Mouse (Mus musculus) right cerebral cortex, postnatal 10 days (tissue): ENCODE data around the gene Coro7.
A peak's percentile ranks its signal among the peaks of the same experiment; 100 is the strongest.
"Not testable (repeated sequence)": the region's sequence is repeated elsewhere in the genome, so short reads cannot be mapped to it uniquely, and the experiment has no call there.

Experiments
- DNase-seq, 2 experiments: peaks; one replicate each; pipeline ENCODE4 v3.0.0; 2021; ENCODE audit warnings: low spot score in 2 of 2

Gene Coro7

DNA sequence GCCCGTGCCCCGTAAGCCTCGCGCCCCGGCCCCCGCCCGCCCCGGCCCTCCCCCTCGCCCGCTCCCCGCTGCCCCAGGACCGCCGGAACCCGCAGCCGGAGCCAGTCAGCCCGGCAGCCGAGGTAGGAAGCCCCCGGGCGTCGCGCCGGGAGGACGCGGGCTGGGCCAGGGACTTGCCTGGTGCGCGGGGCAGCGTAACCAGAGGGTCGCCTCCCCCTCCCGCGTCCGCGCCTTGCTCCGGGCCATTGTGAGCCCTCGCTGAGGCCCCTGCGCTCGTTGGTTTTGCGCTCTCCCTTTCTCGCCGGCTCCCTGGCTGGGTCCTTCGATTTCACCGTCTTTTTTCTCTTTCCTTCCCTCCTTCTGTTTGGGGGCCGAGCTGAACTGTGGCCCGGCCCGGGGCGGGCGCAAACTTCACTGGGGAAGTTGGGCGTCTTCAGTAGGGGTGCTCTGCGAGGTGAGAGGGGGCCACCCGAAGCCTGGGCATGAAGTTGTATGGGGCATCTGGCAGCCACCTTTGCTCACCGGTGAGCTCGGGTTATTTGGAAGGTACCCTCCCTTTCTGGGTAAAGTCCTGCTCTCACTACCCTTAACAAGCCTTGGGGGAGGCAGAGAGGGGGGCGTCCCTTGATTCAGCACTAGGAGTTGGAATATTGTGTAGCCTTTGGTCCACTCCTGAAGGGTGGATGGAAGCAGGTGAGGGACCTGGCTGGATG is 84.6 kb downstream of the Coro7 start:
- peak; percentile 54 to 56 for DNase-seq

DNA sequence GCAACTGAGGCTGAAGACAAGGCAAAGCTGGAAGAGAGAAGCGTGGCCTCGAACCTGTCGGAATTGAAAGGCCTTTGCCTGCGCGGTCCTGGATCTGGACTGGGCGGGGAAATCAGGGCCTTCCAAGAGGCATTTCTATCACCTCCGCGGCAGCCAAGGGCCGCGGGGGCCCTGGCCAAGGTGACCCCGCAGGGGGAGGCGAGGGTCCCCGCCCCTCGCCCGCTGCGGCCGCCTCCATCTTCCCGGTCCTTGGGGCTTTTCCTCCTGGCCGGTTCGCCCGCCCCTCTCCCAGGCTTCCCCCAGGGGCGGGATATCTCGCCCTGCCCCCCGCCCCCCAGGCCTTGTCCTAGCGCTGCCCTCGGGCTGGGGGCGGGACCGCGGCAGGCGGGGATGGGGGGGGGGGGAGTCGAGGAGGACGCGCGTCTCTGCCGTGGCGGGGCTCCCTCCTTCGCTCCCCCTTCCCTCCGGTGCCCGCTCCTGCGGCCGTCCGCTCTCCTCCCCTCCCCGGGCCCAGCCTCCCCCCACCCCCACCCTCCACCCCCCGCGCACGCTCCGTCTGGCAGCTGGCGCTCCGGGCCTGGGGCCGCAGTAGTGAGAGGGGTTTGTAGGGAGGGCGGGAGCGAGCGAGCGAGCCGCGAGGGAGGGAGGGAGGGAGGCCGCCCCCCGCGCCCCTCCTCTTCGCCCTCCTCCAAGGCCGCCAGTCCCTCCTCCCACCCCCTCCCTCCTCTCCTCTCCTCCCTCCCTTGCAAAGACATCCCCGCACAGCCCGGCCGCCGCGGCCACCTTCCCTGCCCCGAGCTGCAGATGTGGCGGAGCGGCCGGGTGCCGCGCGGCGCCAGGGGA is 85.4 kb downstream of the Coro7 start, which contains the start of gene Glis2:
Gene Glis2 (plus strand): TSS at position 743 of the 843 bp plus-strand sequence.
- DNase-seq: peak; percentile 70 to 74

DNA sequence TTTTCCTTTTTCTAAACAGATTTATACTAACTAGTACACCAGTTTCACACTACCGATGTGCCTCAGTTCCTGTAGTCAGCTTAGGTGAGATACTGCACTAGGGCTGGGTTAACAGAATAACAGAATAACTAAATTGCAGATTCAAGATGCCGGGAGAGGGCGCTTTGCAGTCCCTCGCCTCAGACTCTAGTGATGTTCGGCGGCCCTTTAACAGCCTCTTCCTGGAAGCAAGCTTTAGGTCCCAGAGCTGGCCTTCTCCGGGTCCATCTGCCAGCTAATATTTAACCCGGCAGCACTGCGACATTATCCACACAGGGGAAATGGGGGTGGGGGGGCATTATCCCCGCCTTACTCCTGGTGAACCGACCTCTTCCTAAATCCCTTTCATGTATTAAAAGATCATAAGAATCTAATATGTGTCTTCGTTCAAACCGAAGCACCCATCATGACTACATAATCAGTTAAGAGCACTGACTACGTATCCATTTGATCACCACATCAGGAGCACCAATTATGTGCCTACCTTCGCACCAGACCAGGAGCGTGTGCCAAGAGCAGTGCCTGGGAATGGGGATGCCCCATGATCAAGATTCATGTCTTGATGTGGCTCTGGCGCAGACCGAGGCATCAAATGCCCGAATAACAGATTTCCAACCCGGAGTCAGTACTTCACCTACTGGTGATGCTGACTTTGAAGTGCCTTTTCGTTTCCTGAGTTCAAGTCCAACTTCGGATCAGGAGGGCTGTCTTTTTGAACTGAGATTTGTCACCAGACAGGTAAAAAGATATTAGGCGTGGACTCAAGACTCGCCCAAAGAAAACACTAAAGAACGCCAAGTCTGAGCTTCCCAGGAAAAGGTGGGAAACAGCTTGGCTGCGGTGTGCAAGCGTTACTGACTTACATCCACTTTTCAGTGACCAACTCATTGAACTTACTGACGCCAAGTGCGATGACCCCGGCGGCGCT is 86.4 kb downstream of the Coro7 start:
- peak; percentile 73 to 75 for DNase-seq

DNA sequence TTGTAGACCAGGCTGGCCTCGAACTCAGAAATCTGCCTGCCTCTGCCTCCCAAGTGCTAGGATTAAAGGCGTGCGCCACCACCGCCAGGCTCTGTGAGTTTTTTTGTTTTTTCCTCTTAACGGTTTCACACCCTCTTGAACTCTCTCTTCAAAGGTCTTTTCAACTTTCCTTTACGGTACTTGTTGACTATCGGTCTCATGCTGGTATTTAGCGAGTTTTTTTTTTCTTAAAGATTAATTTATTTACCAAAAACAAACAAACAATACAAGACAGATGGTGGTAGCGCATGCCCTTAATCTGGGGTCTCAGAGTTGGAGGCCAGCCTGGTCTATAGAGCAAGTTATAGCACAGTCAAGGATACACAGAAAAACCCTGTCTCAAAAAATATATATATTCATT is 89.3 kb downstream of the Coro7 start:
- DNase-seq: no peak

DNA sequence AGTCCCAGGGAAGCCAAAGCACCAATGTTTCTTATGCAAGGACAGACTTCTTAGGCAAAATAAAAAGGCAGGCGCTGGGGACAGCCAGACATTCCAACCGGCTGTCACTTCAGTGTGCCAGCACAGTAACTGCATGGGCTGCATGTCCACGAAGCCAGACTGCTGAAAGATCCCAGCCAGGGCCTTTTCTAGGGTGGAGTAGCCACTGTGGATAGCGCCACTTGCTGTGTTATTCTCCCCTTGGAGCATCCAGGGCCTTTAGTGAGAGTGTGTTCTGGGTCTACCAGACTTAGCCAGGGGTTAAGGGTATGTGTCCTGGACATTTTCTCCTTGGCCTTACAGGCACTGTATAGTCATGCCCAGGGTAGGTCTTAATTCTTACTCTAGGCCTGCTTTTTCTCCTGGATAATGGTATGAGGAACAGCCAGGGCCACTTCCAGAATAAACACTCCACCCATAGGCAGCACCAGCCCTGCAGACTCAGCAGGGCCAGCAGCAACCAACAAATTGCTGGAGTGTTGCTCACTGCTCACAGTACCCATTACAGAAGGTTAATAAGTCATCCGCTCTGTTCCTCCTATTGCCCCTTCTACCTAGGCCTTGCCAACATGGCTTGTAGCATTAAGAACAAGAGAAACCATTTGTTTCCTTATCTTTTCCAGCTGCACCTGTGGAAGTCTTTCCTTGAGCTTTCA is 91.9 kb downstream of the Coro7 start:
- DNase-seq: no peak

DNA sequence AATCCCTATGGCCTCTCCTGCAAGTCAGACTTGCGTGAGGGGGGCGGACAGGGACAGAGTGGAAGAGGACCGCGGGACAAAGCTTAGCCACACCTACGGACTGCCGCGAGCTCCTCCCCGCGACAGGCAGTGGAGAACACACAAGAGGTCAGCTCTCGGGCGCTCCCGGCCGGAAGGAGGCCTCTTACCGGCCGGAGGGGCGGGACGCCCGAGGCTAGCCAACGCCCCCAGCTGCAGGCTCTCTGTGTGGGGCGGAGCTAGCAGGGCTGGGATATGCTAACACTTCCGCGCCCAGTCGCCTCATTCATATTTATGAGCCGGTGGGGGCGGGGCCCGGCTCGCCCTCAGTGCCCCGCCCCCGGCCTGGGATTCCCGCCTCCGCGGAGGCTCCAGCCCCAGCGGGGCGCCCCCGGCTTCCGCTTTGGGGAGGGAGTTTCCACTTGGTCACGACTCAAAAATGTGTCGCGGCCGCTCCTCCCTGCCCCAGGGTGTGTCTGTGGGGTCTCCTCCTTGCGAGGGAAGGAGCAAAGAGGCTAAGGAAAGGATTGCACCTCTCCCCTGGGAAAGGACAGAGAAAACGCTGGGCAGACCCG is 93.0 kb downstream of the Coro7 start:
- peak; percentile 92 to 94 for DNase-seq

DNA sequence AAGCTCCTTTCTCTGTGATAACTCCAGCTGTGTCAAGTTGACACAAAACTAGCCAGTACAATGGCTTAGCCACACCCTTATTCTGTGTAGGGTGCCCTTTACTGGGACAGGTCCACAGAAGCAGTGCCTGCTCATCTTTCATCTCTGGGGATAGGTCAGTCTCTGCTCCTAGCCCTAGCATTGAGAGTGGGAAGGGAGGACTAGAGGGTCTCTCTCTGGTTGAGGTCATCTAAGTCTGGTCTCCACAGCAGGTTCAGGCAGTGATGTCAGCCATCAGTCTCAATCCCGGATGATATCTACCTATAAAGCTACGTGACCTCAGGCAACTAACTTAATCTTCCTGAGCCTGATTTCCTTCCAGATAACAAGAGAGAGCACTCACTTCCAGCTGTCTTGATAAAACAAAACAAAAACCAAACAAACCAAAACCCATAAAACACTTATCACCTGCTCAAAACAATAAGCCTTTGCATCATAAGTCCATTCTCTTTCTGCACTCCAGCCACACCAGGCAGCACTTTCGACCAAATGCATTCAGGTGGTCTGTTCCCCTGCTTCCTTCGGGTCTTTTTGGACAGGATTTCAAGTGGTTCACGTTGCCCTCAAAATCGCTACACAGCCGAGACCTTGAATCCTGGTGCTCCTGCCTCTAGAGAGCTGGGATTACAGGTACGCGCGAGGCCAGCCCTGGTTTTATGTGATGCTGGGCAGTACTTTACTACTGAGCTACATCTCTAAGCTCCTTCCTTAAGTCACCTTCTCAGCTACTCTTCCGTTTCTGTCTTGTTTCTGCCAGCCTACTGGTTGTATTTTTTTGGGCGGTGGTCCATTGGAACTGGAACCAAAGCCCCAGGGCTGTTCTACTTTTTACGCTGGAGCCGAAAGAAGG is 93.7 kb downstream of the Coro7 start:
- no peak for DNase-seq

DNA sequence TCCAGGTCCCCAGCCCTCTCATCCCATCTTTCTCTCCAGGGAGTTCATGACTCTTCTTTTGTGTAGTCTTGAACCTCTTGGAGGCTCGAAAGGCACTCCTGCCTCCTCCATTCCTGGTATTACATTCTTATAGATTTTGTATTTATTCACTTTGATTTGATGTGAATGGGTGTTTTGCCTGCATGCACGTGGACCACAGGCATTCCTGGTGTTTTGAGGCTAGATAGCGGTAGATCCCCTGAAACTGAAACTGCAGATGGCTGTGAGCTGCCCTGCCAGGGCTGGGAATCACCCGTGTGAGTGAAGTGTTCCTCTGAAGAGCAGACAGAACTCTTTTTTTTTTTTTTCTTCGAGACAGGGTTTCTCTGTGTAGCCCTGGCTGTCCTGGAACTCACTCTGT is 95.1 kb downstream of the Coro7 start:
- DNase-seq: no peak

DNA sequence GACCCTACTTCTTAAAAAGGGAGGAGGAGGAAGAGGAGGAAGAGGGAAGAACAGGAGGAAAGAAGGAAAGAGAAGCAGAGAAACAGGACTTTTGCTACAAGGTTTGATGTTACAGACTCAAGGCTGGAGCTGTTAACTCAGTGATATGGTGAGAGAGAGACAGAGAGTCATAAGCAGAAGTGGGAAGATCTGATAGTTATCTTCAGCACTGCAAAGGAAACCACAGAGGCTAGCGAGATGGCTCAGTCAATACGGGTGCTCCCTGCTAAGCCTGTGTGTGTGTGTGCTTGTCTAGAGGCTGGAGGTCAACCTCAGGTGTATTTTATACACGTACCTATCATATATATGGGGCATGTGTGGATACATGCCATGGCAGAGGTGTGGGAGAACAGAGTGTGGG is 95.8 kb downstream of the Coro7 start:
- DNase-seq: no peak

DNA sequence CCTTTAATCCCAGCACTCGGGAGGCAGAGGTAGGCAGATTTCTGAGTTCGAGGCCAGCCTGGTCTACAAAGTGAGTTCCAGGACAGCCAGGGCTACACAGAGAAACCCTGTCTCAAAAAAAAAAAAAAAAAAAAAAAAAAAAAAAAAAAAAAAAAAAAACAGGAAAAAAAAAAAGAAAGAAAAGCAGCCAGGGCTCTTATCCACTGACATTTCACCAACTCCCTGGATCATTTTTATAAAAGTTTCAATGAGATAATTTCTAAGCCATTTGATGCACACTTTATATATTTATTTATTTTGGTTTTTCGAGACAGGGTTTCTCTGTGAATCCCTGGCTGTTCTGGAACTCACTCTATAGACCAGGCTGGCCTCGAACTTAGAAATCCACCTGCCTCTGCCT is 98.4 kb downstream of the Coro7 start:
- not testable (repeated sequence) for DNase-seq

DNA sequence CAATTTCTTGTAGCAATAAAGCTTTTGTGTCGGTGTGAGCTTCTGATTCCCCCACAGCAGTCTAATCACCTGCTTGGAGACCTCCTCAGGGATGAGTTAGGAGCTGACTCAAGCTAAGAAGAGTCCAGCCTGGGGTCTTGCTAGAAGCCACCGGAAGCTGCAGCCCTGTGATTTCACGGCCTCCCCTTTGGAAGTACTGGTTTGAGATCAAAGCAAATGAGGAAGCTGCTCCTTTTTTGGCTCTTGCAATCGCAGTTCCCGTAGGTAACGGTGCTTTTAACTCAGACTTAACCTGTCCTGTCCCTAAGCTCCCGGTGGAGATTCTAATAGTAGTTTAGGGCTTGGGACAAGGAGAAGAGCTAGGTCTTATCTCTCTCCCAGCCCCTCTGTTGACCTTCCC is 100.9 kb downstream of the Coro7 start:
- no peak for DNase-seq

DNA sequence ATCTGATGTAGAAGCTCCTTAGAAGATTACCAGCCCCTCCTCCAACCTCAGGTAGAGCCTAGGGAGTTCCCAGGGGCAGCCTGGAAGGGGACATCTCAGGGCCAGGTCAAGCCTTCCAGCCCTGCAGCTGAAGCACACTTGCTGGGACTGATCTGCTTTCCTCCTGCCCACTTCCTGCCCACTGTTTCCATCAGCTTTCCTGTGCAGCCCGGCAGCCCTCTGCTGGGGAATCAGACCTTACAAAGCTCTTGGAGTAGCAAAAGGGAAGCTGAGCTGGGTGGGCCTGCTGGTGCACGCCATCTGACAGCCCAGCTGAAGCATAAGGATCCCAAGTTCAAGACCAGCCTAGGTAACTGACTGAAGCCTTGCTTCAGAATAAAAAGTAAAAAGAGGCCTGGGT is 102.7 kb downstream of the Coro7 start:
- DNase-seq: no peak
